Mouse (Mus musculus) G1E-ER4 (cell line): ENCODE results near the gene Evpl. TPM values are rescaled to one million over a fixed set of nuclear protein-coding genes. Genes with fewer than 3 reads are reported as not detected.

Experiments
- GATA1 ChIP-seq: IDR thresholded peaks from one replicate; pipeline ENCODE4 v1.8.0; 2012; ENCODE audit warnings: low read length, inconsistent platforms
- polyA plus RNA-seq: library from polyadenylated mRNA; stranded (reverse); fragments of >175 nt; gene quantifications from 2 replicates; pipeline ENCODE4 v1.2.3, GENCODE M21; 2012

The Evpl gene
- polyA plus RNA-seq, 1 experiment: 0.02 TPM

DNA sequence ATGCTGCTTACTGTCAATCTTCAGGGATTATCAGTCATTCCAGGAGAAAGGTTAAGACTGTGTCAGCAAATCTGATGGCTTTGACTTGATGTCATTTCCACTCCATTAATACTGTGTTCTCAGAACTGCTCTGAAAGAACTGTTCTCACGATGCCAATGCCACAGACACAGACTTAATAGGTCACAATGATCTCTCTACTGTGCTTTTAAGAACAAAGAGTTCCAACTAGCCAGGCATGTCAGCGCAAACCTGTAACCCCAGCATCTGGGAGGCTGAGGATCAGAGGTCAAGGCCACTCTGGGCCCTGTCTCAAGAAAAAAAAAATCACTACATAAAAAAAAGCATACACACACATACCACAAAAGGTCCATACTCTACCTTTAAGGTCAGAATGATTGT is 65.9 kb downstream of the Evpl start:
- no peak for TF ChIP-seq GATA1

Other genes with a start within 250 kb of the Evpl start
- gene Galk1, start 225.4 kb downstream of the Evpl start, polyA plus RNA-seq: 95.4 and 132 TPM in 2 replicates
- gene H3f3b, start 210.1 kb downstream of the Evpl start, polyA plus RNA-seq: 312 and 429 TPM in 2 replicates
- 56.9 and 68.4 TPM in 2 replicates for gene Unk, start 207.8 kb downstream of the Evpl start, polyA plus RNA-seq
- gene Unc13d, start 160.1 kb downstream of the Evpl start, polyA plus RNA-seq: 170 and 235 TPM in 2 replicates
- gene Wbp2, start 151.1 kb downstream of the Evpl start, polyA plus RNA-seq: 591 and 669 TPM in 2 replicates
- gene Trim47, start 110.9 kb downstream of the Evpl start, polyA plus RNA-seq: not detected in 2 replicates
- gene Trim65, start 106.9 kb downstream of the Evpl start, polyA plus RNA-seq: not detected in 2 replicates
- gene Mrpl38, start 99.2 kb downstream of the Evpl start, polyA plus RNA-seq: 152 and 200 TPM in 2 replicates
- gene Fbf1, start 69.9 kb downstream of the Evpl start, polyA plus RNA-seq: 26.9 and 34.1 TPM in 2 replicates
- gene Ten1, start 39.2 kb downstream of the Evpl start, polyA plus RNA-seq: 114 and 122 TPM in 2 replicates
- 1.8 and 2.5 TPM in 2 replicates for gene Acox1, start 39.0 kb downstream of the Evpl start, polyA plus RNA-seq
- gene Srp68, start 36.1 kb upstream of the Evpl start, polyA plus RNA-seq: 52.4 and 70.9 TPM in 2 replicates
- not detected in 2 replicates for gene Galr2, start 42.9 kb upstream of the Evpl start, polyA plus RNA-seq
- gene Exoc7, start 69.2 kb upstream of the Evpl start, polyA plus RNA-seq: 15.1 and 19.0 TPM in 2 replicates
- gene Foxj1, start 97.3 kb upstream of the Evpl start, polyA plus RNA-seq: 0.02 TPM in 1 of 2 replicates, not detected in the other
- gene Rnf157, start 175.0 kb upstream of the Evpl start, polyA plus RNA-seq: not detected in 2 replicates
- 733 and 1,549 TPM in 2 replicates for gene Ubald2, start 196.0 kb upstream of the Evpl start, polyA plus RNA-seq
- not detected in 2 replicates for gene Qrich2, start 228.2 kb upstream of the Evpl start, polyA plus RNA-seq